Mouse (Mus musculus) intestine, embryonic 14.5 days (tissue): ENCODE measurements at regions not wholly inside any gene's neighbourhood (a gene's known extent, or its start where the extent isn't known, plus 50 kb on each side); places are given as distances from the start of the nearest gene placed in this dataset.

Source experiments
- ATAC-seq: fragments of 200-750 bp; cut with Nextera tagmentation; replicated peaks from 2 replicates; pipeline ENCODE4 v1.8.0; 2017; ENCODE audit warnings: low read depth, moderate number of reproducible peaks, moderate TSS enrichment, moderate library complexity; ENCODE audit not compliant: low FRiP score, low TSS enrichment
- DNase-seq: peaks from one replicate; pipeline ENCODE4 v3.0.0-alpha.2; 2018; ENCODE audit warnings: low spot score
- H3K27ac ChIP-seq: fragments of 300-500 bp; sonication (generic); 2 replicates; pipeline ENCODE4 v1.5.1; 2014; ENCODE audit warnings: low read depth, mild to moderate bottlenecking, control low read depth
- H3K27me3 ChIP-seq: fragments of 300-500 bp; sonication (generic); replicated peaks from 2 replicates; pipeline ENCODE4 v1.6.1; 2014; ENCODE audit warnings: low read length, control low read depth; ENCODE audit not compliant: control insufficient read depth, insufficient read depth
- H3K36me3 ChIP-seq: fragments of 300-500 bp; sonication (generic); 2 replicates; pipeline ENCODE4 v1.6.1; 2014; ENCODE audit warnings: low read length, control low read depth; ENCODE audit not compliant: control insufficient read depth, insufficient read depth
- H3K4me1 ChIP-seq: fragments of 300-500 bp; sonication (generic); replicated peaks from 2 replicates; pipeline ENCODE4 v1.6.1; 2014; ENCODE audit warnings: low read length, control low read depth, mixed read lengths; ENCODE audit not compliant: control insufficient read depth, insufficient read depth
- H3K4me2 ChIP-seq: fragments of 300-500 bp; sonication (generic); 2 replicates; pipeline ENCODE4 v1.6.1; 2014; ENCODE audit warnings: low read length
- H3K4me3 ChIP-seq: fragments of 300-500 bp; sonication (generic); 2 replicates; pipeline ENCODE4 v1.5.1; 2014; ENCODE audit warnings: low read depth, low read length, control low read depth, mixed read lengths
- H3K9ac ChIP-seq: fragments of 300-500 bp; sonication (generic); 2 replicates; pipeline ENCODE4 v1.6.1; 2014; ENCODE audit warnings: mild to moderate bottlenecking, low read length
- H3K9me3 ChIP-seq: fragments of 300-500 bp; sonication (generic); 2 replicates; pipeline ENCODE4 v1.6.1; 2016; ENCODE audit warnings: low read length, control low read depth; ENCODE audit not compliant: control insufficient read depth
- WGBS: fragments of 180-500 bp; shearing (Covaris S2); extraction: QIAGEN DNeasy Blood & Tissue Kit; methylation state at CpG from one replicate; pipeline ENCODE4 v1.1.7; 2014; 5-methylcytosine and 5-hydroxymethylcytosine counted together

DNA sequence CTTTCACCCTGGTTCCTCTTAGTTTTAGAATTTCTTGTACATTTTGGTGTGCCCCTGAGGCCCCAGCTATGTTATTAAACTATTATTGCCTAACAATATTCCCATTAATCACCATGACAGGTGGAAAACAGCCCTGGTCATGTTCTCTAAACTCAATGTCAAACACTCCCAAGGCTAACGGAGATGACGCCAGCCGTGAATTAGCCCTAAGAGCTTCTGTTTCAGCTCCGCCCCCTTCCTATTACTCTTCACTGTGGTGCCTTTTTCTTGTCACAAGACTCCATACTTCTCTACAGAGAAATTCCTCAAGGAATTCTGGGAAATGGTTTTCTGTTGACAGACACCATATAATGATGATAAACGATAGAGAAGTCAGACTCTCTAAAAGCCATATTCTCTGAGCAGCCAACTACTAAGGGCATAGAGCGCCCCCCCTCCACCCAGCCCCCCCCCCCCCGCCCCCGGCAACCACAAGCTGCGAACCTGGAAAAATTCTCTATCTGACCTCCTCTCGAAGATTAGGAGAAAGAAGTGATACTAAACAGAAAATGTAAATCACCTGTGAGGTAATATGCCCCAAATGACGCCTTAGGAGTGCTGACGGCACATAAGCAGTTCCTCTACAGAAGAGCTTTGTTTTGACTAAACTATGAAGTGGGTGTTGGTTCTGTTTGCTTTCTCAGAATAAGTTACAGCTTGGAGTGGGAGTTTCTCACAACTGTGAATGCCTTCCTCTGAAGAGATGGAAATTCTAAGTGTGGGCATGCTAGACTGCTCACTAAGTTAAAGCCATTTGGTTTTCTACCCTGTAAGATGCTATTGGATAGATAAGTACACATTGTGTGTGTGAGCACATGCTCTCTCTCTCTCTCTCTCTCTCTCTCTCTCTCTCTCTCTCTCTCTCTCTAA is 76.8 kb upstream of the Sfrp2 start:
- no peaks in the 10 kb centered on the region for H3K4me1 ChIP-seq
- H3K27ac ChIP-seq = no peak overlapping the region
- H3K27me3 ChIP-seq = no peaks in the 10 kb centered on the region
- ATAC-seq (no peak), DNase-seq (no peak)
- H3K9me3 ChIP-seq = no peaks in the 10 kb centered on the region
- H3K36me3 ChIP-seq = no peaks in the 10 kb centered on the region
- no peak overlapping the region for H3K4me3 ChIP-seq
- no peak overlapping the region for H3K9ac ChIP-seq
- WGBS = 61% methylated on average over 12 of the region's 12 CpGs
- H3K4me2 ChIP-seq = no peak overlapping the region

DNA sequence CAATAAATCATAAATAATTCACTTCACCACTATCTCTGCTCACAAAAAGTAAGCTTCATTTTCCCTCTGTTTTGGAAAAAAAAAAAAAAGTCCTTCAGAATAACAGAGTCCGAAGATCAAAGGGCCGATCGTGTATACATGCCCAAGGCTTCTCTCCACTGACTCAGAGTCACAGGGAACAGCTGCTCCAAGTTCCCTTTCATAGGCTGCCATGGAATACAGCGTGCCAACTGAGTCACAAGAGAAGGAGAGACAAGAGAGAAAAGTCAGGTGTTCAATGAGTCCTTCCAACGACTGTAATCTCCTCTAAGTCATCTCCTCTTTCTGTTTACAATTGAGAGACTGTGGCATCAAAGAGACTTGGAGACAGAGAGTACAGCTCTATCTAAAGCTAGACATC is 71.6 kb upstream of the Sfrp2 start:
- DNase-seq (no peak), ATAC-seq (no peak)
- no peaks in the 10 kb centered on the region for H3K9me3 ChIP-seq
- no peak overlapping the region for H3K4me3 ChIP-seq
- H3K4me1 ChIP-seq = no peaks in the 10 kb centered on the region
- no peak overlapping the region for H3K9ac ChIP-seq
- WGBS = 37% methylated on average over 5 of the region's 5 CpGs
- no peaks in the 10 kb centered on the region for H3K36me3 ChIP-seq
- H3K27me3 ChIP-seq = no peaks in the 10 kb centered on the region
- H3K27ac ChIP-seq = no peak overlapping the region
- H3K4me2 ChIP-seq = no peak overlapping the region

DNA sequence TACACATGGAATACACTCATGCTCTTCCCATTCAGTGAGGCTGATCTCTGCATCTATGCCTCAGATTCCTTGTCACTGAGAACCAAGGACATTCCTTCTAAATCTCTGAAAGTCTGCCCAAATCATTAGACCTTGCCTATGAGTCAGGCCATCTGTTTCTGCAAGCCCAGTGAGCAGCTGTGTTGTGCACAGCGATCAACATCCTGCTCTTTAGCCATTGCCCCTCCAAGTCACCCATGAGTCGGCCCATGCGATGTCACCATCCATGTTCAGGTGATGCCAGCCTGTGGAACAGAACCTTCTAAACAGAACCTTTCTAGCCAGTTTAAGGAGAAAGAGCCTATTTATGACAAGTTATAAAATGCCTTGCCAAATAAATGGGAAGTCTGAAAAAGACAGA is 66.4 kb upstream of the Sfrp2 start:
- ATAC-seq = no peak
- 90% methylated on average over 3 of the region's 3 CpGs for WGBS
- no peak overlapping the region for H3K27ac ChIP-seq

DNA sequence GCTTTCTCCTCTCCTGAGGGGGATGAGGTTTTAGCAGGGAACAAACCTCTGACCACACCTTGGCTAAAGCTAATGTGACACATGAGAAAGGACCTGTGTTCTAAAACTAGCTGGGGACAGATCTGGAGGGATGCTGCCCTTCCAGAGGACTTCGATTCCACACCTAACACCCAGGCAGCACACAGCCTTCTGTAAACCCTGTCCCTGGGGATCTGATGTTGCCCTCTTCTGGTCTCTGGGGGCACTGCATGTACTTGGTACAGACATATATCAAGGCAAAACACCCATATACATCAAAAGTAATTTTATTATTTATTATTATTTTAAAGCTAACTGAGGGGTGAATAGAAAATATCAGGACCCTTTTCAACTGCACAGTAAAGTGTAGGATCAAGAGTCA is 65.0 kb upstream of the Sfrp2 start:
- WGBS = 54% methylated on average over 1 of the region's 1 CpGs
- no peak overlapping the region for H3K4me3 ChIP-seq
- no peak overlapping the region for H3K9ac ChIP-seq
- no peaks in the 10 kb centered on the region for H3K27me3 ChIP-seq
- DNase-seq = peak; percentile 64
- H3K36me3 ChIP-seq = no peaks in the 10 kb centered on the region
- H3K27ac ChIP-seq = no peak overlapping the region
- no peaks in the 10 kb centered on the region for H3K9me3 ChIP-seq
- no peak for ATAC-seq
- H3K4me1 ChIP-seq = no peaks in the 10 kb centered on the region
- H3K4me2 ChIP-seq = no peak overlapping the region

More for the DNA sequence above, 66.4 kb upstream of the Sfrp2 start:
- no peak for DNase-seq
- H3K4me3 ChIP-seq = no peak overlapping the region
- no peak overlapping the region for H3K9ac ChIP-seq
- H3K9me3 ChIP-seq = no peaks in the 10 kb centered on the region
- no peaks in the 10 kb centered on the region for H3K27me3 ChIP-seq
- H3K4me1 ChIP-seq = no peaks in the 10 kb centered on the region
- H3K36me3 ChIP-seq = no peaks in the 10 kb centered on the region
- no peak overlapping the region for H3K4me2 ChIP-seq

DNA sequence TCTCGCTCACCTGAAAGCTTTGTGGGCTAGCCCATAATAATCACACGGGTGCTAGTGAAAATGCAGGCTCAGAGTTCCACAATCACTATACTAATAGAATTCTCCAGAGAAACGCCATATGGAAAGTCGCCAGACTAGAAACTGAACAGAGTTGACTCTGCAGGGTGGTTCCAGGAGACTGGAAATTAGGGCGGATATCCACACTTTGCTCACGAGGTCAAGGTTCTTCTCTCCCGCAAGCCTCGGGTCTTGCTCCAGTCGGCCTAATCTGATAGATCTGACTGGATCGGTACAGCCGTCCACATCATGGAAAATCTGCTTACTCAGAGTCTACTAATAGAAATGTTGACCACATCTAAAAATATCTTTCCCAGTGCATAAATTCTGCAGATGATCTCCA is 61.6 kb upstream of the Sfrp2 start:
- H3K4me3 ChIP-seq = no peak overlapping the region
- H3K4me1 ChIP-seq = no peaks in the 10 kb centered on the region; the same call in 1 of the 2 replicates
- no peak overlapping the region for H3K4me2 ChIP-seq
- no peaks in the 10 kb centered on the region for H3K27me3 ChIP-seq
- no peaks in the 10 kb centered on the region for H3K9me3 ChIP-seq
- no peak overlapping the region for H3K9ac ChIP-seq
- 89% methylated on average over 11 of the region's 11 CpGs for WGBS
- DNase-seq (no peak), ATAC-seq (no peak)
- no peaks in the 10 kb centered on the region for H3K36me3 ChIP-seq
- H3K27ac ChIP-seq = no peak overlapping the region

DNA sequence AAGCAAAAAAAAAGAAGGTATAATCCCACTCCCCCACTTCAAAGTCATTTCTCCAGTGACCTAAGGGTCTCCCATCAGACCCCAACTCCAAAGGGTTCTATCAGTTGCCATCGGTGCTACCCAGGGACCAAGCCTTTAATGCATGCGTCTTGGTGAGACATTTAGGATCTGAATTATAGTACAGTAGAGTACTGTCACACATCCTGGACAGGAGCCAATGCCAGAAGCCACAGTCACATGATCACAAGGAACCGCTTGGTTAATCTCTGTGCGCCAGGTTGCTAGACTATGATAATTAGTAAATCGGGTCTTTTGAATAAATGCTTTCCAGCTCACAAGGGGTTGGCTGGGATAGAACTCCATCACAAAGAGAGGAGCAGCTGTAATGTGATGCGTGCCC is 60.9 kb upstream of the Sfrp2 start:
- ATAC-seq (no peak), DNase-seq (no peak)
- Histone ChIP-seq H3K9ac (no peak overlapping the region), H3K36me3 (no peaks in the 10 kb centered on the region), H3K27ac (no peak overlapping the region), H3K9me3 (no peaks in the 10 kb centered on the region), H3K4me3 (no peak overlapping the region), H3K4me1 (peaks cover 2% of the 10 kb centered on the region; the same call in 1 of the 2 replicates), H3K4me2 (no peak overlapping the region), H3K27me3 (no peaks in the 10 kb centered on the region)
- 97% methylated on average over 6 of the region's 6 CpGs for WGBS

DNA sequence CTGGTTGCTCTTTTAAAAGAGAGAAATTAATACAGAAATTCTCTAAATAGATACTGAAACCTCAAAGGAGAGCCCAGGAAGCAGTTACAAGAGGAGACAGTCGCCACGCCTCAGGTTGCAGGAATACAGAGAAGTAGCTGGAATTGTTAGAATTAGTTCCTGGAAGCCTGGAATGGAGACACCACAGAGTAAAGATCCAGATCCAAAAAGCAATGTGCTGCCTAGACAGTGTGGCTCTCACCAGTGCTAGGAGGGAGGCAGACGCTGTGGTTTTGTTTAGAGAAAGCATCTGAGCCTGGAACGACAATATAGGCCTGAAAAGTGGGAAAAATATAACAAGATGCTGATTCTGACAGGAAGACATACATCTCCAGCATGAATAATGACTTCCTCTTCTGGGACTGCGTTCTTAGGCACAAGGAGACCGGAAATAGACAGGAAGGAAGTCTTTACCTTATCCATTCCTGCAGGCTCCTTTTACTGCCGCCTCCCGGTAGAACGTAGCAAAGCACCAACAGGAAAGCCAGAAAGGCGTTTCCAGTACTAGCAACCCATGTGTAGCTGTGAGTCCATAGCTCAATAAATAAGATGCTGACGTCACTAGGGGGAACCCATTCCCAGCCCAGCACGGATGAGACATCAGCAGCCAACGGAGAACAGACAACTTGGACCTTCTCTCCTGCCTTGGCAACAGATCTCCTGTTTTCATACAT is 59.4 kb upstream of the Sfrp2 start:
- DNase-seq (peak; percentile 52), ATAC-seq (no peak)
- WGBS = 45% methylated on average over 13 of the region's 13 CpGs

DNA sequence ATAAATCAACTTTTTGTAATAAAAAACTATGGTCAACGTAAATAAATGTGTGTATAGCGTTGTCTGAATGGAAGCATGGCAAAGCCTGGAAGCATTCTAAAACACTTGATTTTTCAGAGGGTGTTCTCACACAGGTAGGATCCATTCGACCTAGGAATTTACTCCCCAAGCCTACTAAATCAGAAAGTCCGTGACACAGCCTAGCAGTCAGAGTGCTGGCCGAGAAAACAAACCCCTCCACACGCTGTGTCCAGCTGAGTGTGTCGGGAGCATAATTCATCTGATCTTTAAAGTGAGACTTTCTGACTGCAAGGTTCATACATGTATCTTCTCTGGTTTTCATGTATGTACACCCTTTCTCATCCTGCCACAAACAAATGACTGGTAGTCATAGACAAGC is 58.8 kb upstream of the Sfrp2 start:
- H3K9ac ChIP-seq = no peak overlapping the region
- peaks cover 12% of the 10 kb centered on the region; the same call in 1 of the 2 replicates for H3K4me1 ChIP-seq
- ATAC-seq (no peak), DNase-seq (no peak)
- H3K4me2 ChIP-seq = no peak overlapping the region
- WGBS = 69% methylated on average over 7 of the region's 7 CpGs
- H3K9me3 ChIP-seq = no peaks in the 10 kb centered on the region
- H3K4me3 ChIP-seq = no peak overlapping the region
- H3K36me3 ChIP-seq = no peaks in the 10 kb centered on the region
- H3K27ac ChIP-seq = no peak overlapping the region
- no peaks in the 10 kb centered on the region for H3K27me3 ChIP-seq

More for the DNA sequence above, 59.4 kb upstream of the Sfrp2 start:
- Histone ChIP-seq H3K36me3 (no peaks in the 10 kb centered on the region), H3K9ac (no peak overlapping the region), H3K4me1 (peaks cover 12% of the 10 kb centered on the region; the same call in 1 of the 2 replicates), H3K4me3 (no peak overlapping the region), H3K27ac (no peak overlapping the region), H3K9me3 (no peaks in the 10 kb centered on the region), H3K4me2 (no peak overlapping the region), H3K27me3 (no peaks in the 10 kb centered on the region)
